Mouse (Mus musculus) stomach, embryonic 14.5 days (tissue): ENCODE measurements around the gene Apobec2. TPM values are rescaled to one million over a fixed set of nuclear protein-coding genes. Genes with fewer than 3 reads are reported as not detected.
A peak's percentile ranks its signal among the peaks of the same experiment; 100 is the strongest.

Experiments
- ATAC-seq: fragments of 200-750 bp; cut with Nextera tagmentation; 2 replicates; pipeline ENCODE4 v1.8.0; 2017; ENCODE audit warnings: low read depth, moderate TSS enrichment; ENCODE audit not compliant: insufficient number of reproducible peaks, insufficient read depth, low FRiP score
- H3K27ac ChIP-seq: fragments of 300-500 bp; sonication (generic); 2 replicates; pipeline ENCODE4 v1.5.1; 2014; ENCODE audit warnings: mild to moderate bottlenecking, low read length, moderate library complexity, mixed read lengths
- H3K27me3 ChIP-seq: fragments of 300-500 bp; sonication (generic); 2 replicates; pipeline ENCODE4 v1.6.1; 2014; ENCODE audit warnings: low read length, control low read depth, mixed read lengths; ENCODE audit not compliant: control insufficient read depth, insufficient read depth
- H3K36me3 ChIP-seq: fragments of 300-500 bp; sonication (generic); 2 replicates; pipeline ENCODE4 v1.6.1; 2014; ENCODE audit warnings: mild to moderate bottlenecking, control low read depth, low read length, moderate library complexity, mixed read lengths; ENCODE audit not compliant: control insufficient read depth, insufficient read depth
- H3K4me1 ChIP-seq: fragments of 300-500 bp; sonication (generic); 2 replicates; pipeline ENCODE4 v1.6.1; 2014; ENCODE audit warnings: low read length, control low read depth, mixed read lengths; ENCODE audit not compliant: control insufficient read depth, insufficient read depth
- H3K4me2 ChIP-seq: fragments of 300-500 bp; sonication (generic); replicated peaks from 2 replicates; pipeline ENCODE4 v1.6.1; 2014; ENCODE audit warnings: low read depth, low read length, control low read depth
- H3K4me3 ChIP-seq: fragments of 300-500 bp; sonication (generic); 2 replicates; pipeline ENCODE4 v1.5.1; 2014; ENCODE audit warnings: low read depth, low read length, control low read depth
- H3K9ac ChIP-seq: fragments of 300-500 bp; sonication (generic); replicated peaks from 2 replicates; pipeline ENCODE4 v1.6.1; 2014; ENCODE audit warnings: low read depth, mild to moderate bottlenecking, control low read depth, low read length, moderate library complexity, mixed read lengths
- H3K9me3 ChIP-seq: fragments of 300-500 bp; sonication (generic); 2 replicates; pipeline ENCODE4 v1.6.1; 2016; ENCODE audit warnings: low read depth, low read length, control low read depth; ENCODE audit not compliant: control insufficient read depth
- WGBS: fragments of 180-500 bp; shearing (Covaris S2); extraction: QIAGEN DNeasy Blood & Tissue Kit; methylation state at CpG from one replicate; pipeline ENCODE4 v1.1.7; 2014; 5-methylcytosine and 5-hydroxymethylcytosine counted together
- polyA plus RNA-seq: library from polyadenylated mRNA; unstranded; fragments of >200 nt; fragmentation: Nextera tagmentation; extraction: Ambion mirVana; gene quantifications from 2 replicates; pipeline ENCODE4 v1.2.1, GENCODE M21; 2014

Apobec2 gene
- polyA plus RNA-seq, 1 experiment from 2014 or later = 2.9 TPM

- Histone ChIP-seq H3K9ac (no peak overlapping the region), H3K9me3 (no peaks in the 10 kb centered on the region), H3K27ac (no peak overlapping the region), H3K27me3 (no peaks in the 10 kb centered on the region), H3K4me2 (no peak overlapping the region), H3K36me3 (no peaks in the 10 kb centered on the region), H3K4me3 (no peak overlapping the region), H3K4me1 (no peaks in the 10 kb centered on the region)
- WGBS = 73% methylated on average over 8 of the region's 8 CpGs
- no peak for ATAC-seq
Observed at GRCm38 (mm10) chr17:48447675-48448074, 14.9 kb upstream of the Apobec2 start.

- 74% methylated on average over 16 of the region's 16 CpGs for WGBS
- no peaks in the 10 kb centered on the region for H3K27me3 ChIP-seq
- no peak overlapping the region for H3K4me2 ChIP-seq
- no peaks in the 10 kb centered on the region for H3K4me1 ChIP-seq
- no peak overlapping the region for H3K4me3 ChIP-seq
- ATAC-seq = no peak
- no peak overlapping the region for H3K9ac ChIP-seq
- H3K27ac ChIP-seq = no peak overlapping the region
- no peaks in the 10 kb centered on the region for H3K36me3 ChIP-seq
- no peaks in the 10 kb centered on the region for H3K9me3 ChIP-seq
Observed at GRCm38 (mm10) chr17:48443542-48444145, 10.9 kb upstream of the Apobec2 start.

- 67% methylated on average over 7 of the region's 7 CpGs for WGBS
- no peaks in the 10 kb centered on the region for H3K27me3 ChIP-seq
- H3K4me3 ChIP-seq = no peak overlapping the region
Observed at GRCm38 (mm10) chr17:48442745-48443457, 10.2 kb upstream of the Apobec2 start.

GRCm38 (mm10) chr17:48437421-48437911, 4.7 kb upstream of the Apobec2 start:
- Histone ChIP-seq H3K4me3 (no peak overlapping the region), H3K9ac (no peak overlapping the region; the same call in 1 of the 2 replicates), H3K27me3 (no peaks in the 10 kb centered on the region), H3K27ac (no peak overlapping the region; the same call in 1 of the 2 replicates), H3K9me3 (no peaks in the 10 kb centered on the region), H3K36me3 (no peaks in the 10 kb centered on the region), H3K4me2 (no peak overlapping the region), H3K4me1 (peaks cover 12% of the 10 kb centered on the region; the same call in 1 of the 2 replicates)
- 31% methylated on average over 7 of the region's 7 CpGs for whole genome bisulfite sequencing
- ATAC-seq = no peak; the same call in 1 of the 2 replicates

More at GRCm38 (mm10) chr17:48442745-48443457, 10.2 kb upstream of the Apobec2 start:
- ATAC-seq = no peak
- Histone ChIP-seq H3K9ac (no peak overlapping the region), H3K4me2 (no peak overlapping the region), H3K36me3 (no peaks in the 10 kb centered on the region), H3K4me1 (no peaks in the 10 kb centered on the region), H3K9me3 (no peaks in the 10 kb centered on the region), H3K27ac (no peak overlapping the region)

- no peak overlapping the region for H3K4me2 ChIP-seq
- WGBS = 62% methylated on average over 1 of the region's 1 CpGs
- H3K36me3 ChIP-seq = no peaks in the 10 kb centered on the region
- H3K4me1 ChIP-seq = peaks cover 16% of the 10 kb centered on the region; the same call in 1 of the 2 replicates
- H3K27me3 ChIP-seq = no peaks in the 10 kb centered on the region
- no peak overlapping the region for H3K9ac ChIP-seq
- H3K27ac ChIP-seq = peak overlapping the region; percentile 15; the same call in 1 of the 2 replicates
- H3K4me3 ChIP-seq = no peak overlapping the region
- ATAC-seq = no peak
- no peaks in the 10 kb centered on the region for H3K9me3 ChIP-seq
Observed at GRCm38 (mm10) chr17:48436487-48436886, 3.8 kb upstream of the Apobec2 start.

GRCm38 (mm10) chr17:48434479-48434878, 1.7 kb upstream of the Apobec2 start:
- Histone ChIP-seq H3K9ac (no peak overlapping the region), H3K4me1 (peaks cover 29% of the 10 kb centered on the region), H3K4me3 (no peak overlapping the region), H3K4me2 (no peak overlapping the region), H3K27ac (no peak overlapping the region), H3K27me3 (no peaks in the 10 kb centered on the region), H3K9me3 (no peaks in the 10 kb centered on the region), H3K36me3 (no peaks in the 10 kb centered on the region)
- 82% methylated on average over 5 of the region's 5 CpGs for WGBS
- no peak for ATAC-seq

GRCm38 (mm10) chr17:48433689-48434330, 1.1 kb upstream of the Apobec2 start:
- H3K36me3 ChIP-seq = no peaks in the 10 kb centered on the region
- no peak overlapping the region for H3K9ac ChIP-seq
- ATAC-seq = no peak; the same call in 1 of the 2 replicates
- H3K4me3 ChIP-seq = no peak overlapping the region
- no peaks in the 10 kb centered on the region for H3K9me3 ChIP-seq
- no peak overlapping the region for H3K27ac ChIP-seq
- no peaks in the 10 kb centered on the region for H3K27me3 ChIP-seq
- peaks cover 33% of the 10 kb centered on the region for H3K4me1 ChIP-seq
- WGBS = 46% methylated on average over 6 of the region's 6 CpGs
- H3K4me2 ChIP-seq = no peak overlapping the region

GRCm38 (mm10) chr17:48433006-48433655, 401 bp upstream of the Apobec2 start:
- no peaks in the 10 kb centered on the region for H3K9me3 ChIP-seq
- H3K4me1 ChIP-seq = peaks cover 33% of the 10 kb centered on the region
- H3K27me3 ChIP-seq = no peaks in the 10 kb centered on the region
- H3K27ac ChIP-seq = 0 out of 2 replicates have a peak overlapping the region, but pooled peaks have one; percentile 22
- no peak overlapping the region for H3K4me2 ChIP-seq
- H3K9ac ChIP-seq = no peak overlapping the region
- ATAC-seq = no peak
- WGBS = 77% methylated on average over 20 of the region's 20 CpGs
- no peaks in the 10 kb centered on the region for H3K36me3 ChIP-seq
- no peak overlapping the region for H3K4me3 ChIP-seq
